Mouse (Mus musculus) ES-Bruce4 (cell line): ENCODE measurements around the gene Slc16a14. TPM values are rescaled to one million over a fixed set of nuclear protein-coding genes. Genes with fewer than 3 reads are reported as not detected.

Experiments used
- H3K27ac ChIP-seq: 2 replicates; pipeline ENCODE4 v1.5.1; 2012; ENCODE audit warnings: low read length, inconsistent platforms; ENCODE audit not compliant: insufficient read depth
- H3K27me3 ChIP-seq: 2 replicates; pipeline ENCODE4 v1.6.1; 2012; ENCODE audit warnings: mild to moderate bottlenecking, low read length, inconsistent platforms; ENCODE audit not compliant: control insufficient read depth, poor library complexity, insufficient read depth, severe bottlenecking
- H3K36me3 ChIP-seq: 2 replicates; pipeline ENCODE4 v1.6.1; 2012; ENCODE audit warnings: inconsistent platforms, mild to moderate bottlenecking, low read length, moderate library complexity; ENCODE audit not compliant: control insufficient read depth, poor library complexity, insufficient read depth, severe bottlenecking
- H3K4me1 ChIP-seq: one replicate; pipeline ENCODE4 v1.8.1; 2011; ENCODE audit warnings: low read length; ENCODE audit not compliant: control insufficient read depth, insufficient read depth
- H3K4me3 ChIP-seq: 2 replicates; pipeline ENCODE4 v1.5.1; 2011; ENCODE audit warnings: low read depth, mild to moderate bottlenecking, low read length
- H3K9ac ChIP-seq: 2 replicates; pipeline ENCODE4 v1.6.1; 2012; ENCODE audit warnings: low read depth, mild to moderate bottlenecking, inconsistent platforms; ENCODE audit not compliant: poor library complexity, severe bottlenecking
- H3K9me3 ChIP-seq: replicated peaks from 2 replicates; pipeline ENCODE4 v1.6.1; 2012; ENCODE audit warnings: mild to moderate bottlenecking, low read length, inconsistent platforms; ENCODE audit not compliant: control insufficient read depth, poor library complexity, insufficient read depth, severe bottlenecking
- CTCF ChIP-seq: IDR thresholded peaks from one replicate; pipeline ENCODE4 v1.8.1; 2011; ENCODE audit warnings: low read depth, low read length
- EP300 ChIP-seq: IDR thresholded peaks from 2 replicates; pipeline ENCODE4 v1.6.1; 2011; ENCODE audit warnings: low read depth, low read length; ENCODE audit not compliant: insufficient read depth
- POLR2A ChIP-seq: IDR thresholded peaks from one replicate; pipeline ENCODE4 v1.8.1; 2011; ENCODE audit warnings: low read length; ENCODE audit not compliant: insufficient read depth
- polyA plus RNA-seq: library from polyadenylated mRNA; stranded (reverse); fragments of >200 nt; gene quantifications from 2 replicates; pipeline ENCODE4 v1.2.4, GENCODE M21; 2011; ENCODE audit warnings: low read depth; ENCODE audit not compliant: missing spikeins, insufficient read depth, insufficient read length

Slc16a14 gene
- polyA plus RNA-seq, 1 experiment = 0.54 TPM

DNA sequence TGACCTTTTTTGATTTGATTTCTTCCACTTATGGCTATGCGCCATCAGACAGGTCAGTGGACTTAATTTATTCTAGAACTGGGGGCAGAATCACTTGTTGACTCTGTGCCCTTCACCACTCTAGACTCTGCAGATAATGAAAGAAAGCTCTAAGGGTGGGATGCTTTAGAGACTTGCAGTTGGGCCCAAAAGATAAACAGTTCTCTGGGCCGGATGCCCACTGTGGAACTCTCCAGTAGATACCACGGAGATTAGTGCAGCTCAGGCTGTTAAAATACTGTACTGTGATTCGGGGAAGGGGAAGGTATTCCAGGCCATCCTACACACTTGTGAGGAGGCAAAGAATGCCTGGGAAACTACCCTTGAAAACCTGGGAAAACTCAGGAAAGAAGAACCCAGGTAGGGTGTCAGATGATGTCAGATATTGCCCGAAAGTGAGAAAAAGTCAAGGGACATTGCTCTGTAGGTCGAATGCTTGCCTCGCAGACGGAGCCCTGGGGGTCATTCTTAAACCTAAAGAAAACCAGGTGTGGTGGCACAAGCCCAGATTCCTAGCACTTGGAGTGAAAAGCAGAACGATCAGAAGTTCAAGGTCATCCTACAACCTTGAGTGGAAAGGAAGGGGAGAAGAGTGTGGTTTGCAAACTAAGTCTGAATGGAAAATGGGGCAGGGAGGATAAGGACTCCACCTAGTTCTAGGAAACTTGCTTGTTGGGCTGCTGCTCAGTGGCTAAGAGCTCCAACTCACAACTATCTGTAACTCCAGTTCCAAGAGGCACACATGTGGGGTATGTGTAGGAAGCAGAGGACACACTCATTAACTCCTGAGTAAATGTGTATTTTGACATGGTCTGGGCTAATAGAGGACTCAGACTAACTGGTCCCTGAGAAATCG lies 74.3 kb downstream of the Slc16a14 start:
- Histone ChIP-seq H3K27me3 (no peaks in the 10 kb centered on the region), H3K9me3 (no peaks in the 10 kb centered on the region), H3K27ac (peak overlapping the region; percentile 100), H3K4me1 (peaks cover 9% of the 10 kb centered on the region), H3K4me3 (no peak overlapping the region), H3K36me3 (no peaks in the 10 kb centered on the region), H3K9ac (peak overlapping the region; percentile 64)
- TF ChIP-seq POLR2A (no peak), CTCF (no peak), EP300 (peak; percentile 96)

DNA sequence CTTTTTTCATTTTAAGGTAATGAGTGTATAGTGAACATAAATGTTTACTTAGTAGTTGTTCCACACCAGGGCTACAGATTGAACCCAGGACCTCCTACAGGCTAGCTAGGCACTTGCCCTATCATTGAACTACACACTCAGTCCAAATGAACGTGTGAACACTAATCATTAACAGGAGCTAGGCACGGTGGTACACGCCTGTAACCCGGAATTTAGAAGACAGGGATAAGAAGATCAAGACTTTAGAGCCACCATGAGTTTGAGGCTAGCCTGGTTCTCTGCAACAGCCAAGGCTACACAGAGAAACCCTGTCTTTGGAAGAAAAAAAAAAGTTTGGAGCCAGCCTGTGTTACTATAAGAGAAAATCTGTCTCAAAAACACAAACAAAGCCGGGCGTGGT lies 75.3 kb downstream of the Slc16a14 start:
- Histone ChIP-seq H3K4me1 (peaks cover 9% of the 10 kb centered on the region), H3K27ac (peak overlapping the region; percentile 92), H3K9ac (no peak overlapping the region), H3K27me3 (no peaks in the 10 kb centered on the region), H3K36me3 (no peaks in the 10 kb centered on the region), H3K4me3 (no peak overlapping the region), H3K9me3 (no peaks in the 10 kb centered on the region)
- no peak for TF ChIP-seq POLR2A
- no peak for TF ChIP-seq CTCF
- TF ChIP-seq EP300 = no peak

Other genes with a start within 250 kb of the Slc16a14 start
- gene Dner, start 238.9 kb downstream of the Slc16a14 start, polyA plus RNA-seq = 9.5 and 9.7 TPM in 2 replicates
- 11.1 and 13.5 TPM in 2 replicates for gene Fbxo36, start 95.3 kb downstream of the Slc16a14 start, polyA plus RNA-seq
- 665 and 675 TPM in 2 replicates for gene Trip12, start 94.6 kb downstream of the Slc16a14 start, polyA plus RNA-seq
- gene Gm10553, start 165.0 kb upstream of the Slc16a14 start, polyA plus RNA-seq = not detected in 2 replicates
- 2.3 TPM in 1 of 2 replicates, not detected in the other for gene A530032D15Rik, start 174.7 kb upstream of the Slc16a14 start, polyA plus RNA-seq